Mouse (Mus musculus) limb, embryonic 14.5 days (tissue): Measurements from ENCODE around the gene Trim75. TPM values are rescaled to one million over a fixed set of nuclear protein-coding genes. Genes with fewer than 3 reads are reported as not detected.

ENCODE experiments used
- ATAC-seq: fragments of 200-750 bp; cut with Nextera tagmentation; 2 replicates; pipeline ENCODE4 v1.8.0; 2017; ENCODE audit warnings: low read depth, moderate number of reproducible peaks, moderate TSS enrichment; ENCODE audit not compliant: low FRiP score
- DNase-seq: peaks from one replicate; pipeline ENCODE4 v3.0.0-alpha.2; 2015; ENCODE audit warnings: low spot score
- H3K27ac ChIP-seq: fragments of 300-500 bp; sonication (generic); replicated peaks from 2 replicates; pipeline ENCODE4 v1.5.1; 2014; ENCODE audit warnings: low read depth, mild to moderate bottlenecking, low read length, moderate library complexity, mixed read lengths
- H3K27me3 ChIP-seq: fragments of 300-500 bp; sonication (generic); 2 replicates; pipeline ENCODE4 v1.6.1; 2014; ENCODE audit warnings: low read length, mixed read lengths; ENCODE audit not compliant: control insufficient read depth, insufficient read depth
- H3K36me3 ChIP-seq: fragments of 300-500 bp; sonication (generic); 2 replicates; pipeline ENCODE4 v1.6.1; 2014; ENCODE audit warnings: mild to moderate bottlenecking, low read length, moderate library complexity, mixed read lengths; ENCODE audit not compliant: control insufficient read depth, insufficient read depth
- H3K4me1 ChIP-seq: fragments of 300-500 bp; sonication (generic); 2 replicates; pipeline ENCODE4 v1.6.1; 2014; ENCODE audit warnings: antibody characterized with exemption, low read length, mixed read lengths; ENCODE audit not compliant: control insufficient read depth, insufficient read depth
- H3K4me2 ChIP-seq: fragments of 300-500 bp; sonication (generic); replicated peaks from 2 replicates; pipeline ENCODE4 v1.6.1; 2014; ENCODE audit warnings: low read depth, mild to moderate bottlenecking, low read length, moderate library complexity; ENCODE audit not compliant: severe bottlenecking
- H3K4me3 ChIP-seq: fragments of 300-500 bp; sonication (generic); replicated peaks from 2 replicates; pipeline ENCODE4 v1.5.1; 2014; ENCODE audit warnings: low read length
- H3K9ac ChIP-seq: fragments of 300-500 bp; sonication (generic); 2 replicates; pipeline ENCODE4 v1.6.1; 2014; ENCODE audit warnings: mild to moderate bottlenecking, low read depth, low read length, moderate library complexity; ENCODE audit not compliant: severe bottlenecking
- H3K9me3 ChIP-seq: fragments of 300-500 bp; sonication (generic); 2 replicates; pipeline ENCODE4 v1.6.1; 2016; ENCODE audit warnings: low read length; ENCODE audit not compliant: control insufficient read depth
- POLR2A ChIP-seq: fragments of 200-500 bp; IDR thresholded peaks from 2 replicates; pipeline ENCODE4 v1.8.0; 2012; ENCODE audit warnings: inconsistent platforms, mild to moderate bottlenecking, moderate library complexity, borderline replicate concordance; ENCODE audit not compliant: insufficient read depth, insufficient read length; ENCODE audit errors: extremely low read depth
- WGBS: fragments of 180-500 bp; shearing (Covaris S2); extraction: QIAGEN DNeasy Blood & Tissue Kit; methylation state at CpG from one replicate; pipeline ENCODE4 v1.1.7; 2014; 5-methylcytosine and 5-hydroxymethylcytosine counted together
- polyA plus RNA-seq, 2 experiments: library from polyadenylated mRNA; depleted of rRNA in 1 of 2; stranded (reverse) in 1 of 2; unstranded in 1 of 2; fragments of >200 nt; fragmentation: Nextera tagmentation in 1 of 2; extraction: Ambion mirVana in 1 of 2; gene quantifications; 2 replicates each; pipeline versions ENCODE4 v1.2.1 to v1.2.3; 2012 to 2014

The Trim75 gene
- polyA plus RNA-seq, 2 experiments = 0.12 TPM; not detected in 1

DNA sequence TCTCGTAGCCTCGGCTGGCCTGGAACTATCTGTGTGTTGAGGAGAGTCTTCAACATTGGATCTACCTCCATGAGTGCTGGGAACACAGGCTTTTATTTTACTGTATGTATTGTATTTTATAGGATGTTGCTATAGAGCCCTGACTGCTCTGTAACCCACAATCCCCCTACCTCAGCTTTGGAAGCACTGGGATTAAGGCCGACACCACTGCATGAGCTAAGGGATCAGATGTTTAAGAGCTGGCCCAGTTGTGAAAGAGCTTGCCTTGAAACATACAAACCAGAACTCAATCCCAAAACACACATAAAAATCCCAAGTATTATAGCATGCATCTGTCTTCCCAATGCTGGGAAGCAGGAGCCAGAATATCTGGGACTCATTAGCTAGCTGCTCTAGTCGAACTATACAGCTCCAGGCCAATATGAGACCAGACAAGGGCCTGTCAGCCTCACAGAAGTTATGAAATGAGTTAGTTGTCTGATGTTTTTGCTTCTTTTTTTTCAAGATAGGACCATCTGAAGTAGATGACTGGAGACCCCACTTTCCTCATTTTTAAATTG, 11.3 kb upstream of the Trim75 start:
- H3K9me3 ChIP-seq = no peaks in the 10 kb centered on the region
- ATAC-seq (peak; percentile 87), DNase-seq (peak; percentile 79)
- no peak overlapping the region for H3K4me3 ChIP-seq
- H3K9ac ChIP-seq = no peak overlapping the region
- H3K27ac ChIP-seq = 0 out of 2 replicates have a peak overlapping the region, but pooled peaks have one; percentile 10
- no peaks in the 10 kb centered on the region for H3K36me3 ChIP-seq
- H3K27me3 ChIP-seq = no peaks in the 10 kb centered on the region
- no peak overlapping the region for H3K4me2 ChIP-seq
- peaks cover 3% of the 10 kb centered on the region; the same call in 1 of the 2 replicates for H3K4me1 ChIP-seq
- TF ChIP-seq POLR2A = no peak
- 42% methylated on average over 4 of the region's 4 CpGs for WGBS

DNA sequence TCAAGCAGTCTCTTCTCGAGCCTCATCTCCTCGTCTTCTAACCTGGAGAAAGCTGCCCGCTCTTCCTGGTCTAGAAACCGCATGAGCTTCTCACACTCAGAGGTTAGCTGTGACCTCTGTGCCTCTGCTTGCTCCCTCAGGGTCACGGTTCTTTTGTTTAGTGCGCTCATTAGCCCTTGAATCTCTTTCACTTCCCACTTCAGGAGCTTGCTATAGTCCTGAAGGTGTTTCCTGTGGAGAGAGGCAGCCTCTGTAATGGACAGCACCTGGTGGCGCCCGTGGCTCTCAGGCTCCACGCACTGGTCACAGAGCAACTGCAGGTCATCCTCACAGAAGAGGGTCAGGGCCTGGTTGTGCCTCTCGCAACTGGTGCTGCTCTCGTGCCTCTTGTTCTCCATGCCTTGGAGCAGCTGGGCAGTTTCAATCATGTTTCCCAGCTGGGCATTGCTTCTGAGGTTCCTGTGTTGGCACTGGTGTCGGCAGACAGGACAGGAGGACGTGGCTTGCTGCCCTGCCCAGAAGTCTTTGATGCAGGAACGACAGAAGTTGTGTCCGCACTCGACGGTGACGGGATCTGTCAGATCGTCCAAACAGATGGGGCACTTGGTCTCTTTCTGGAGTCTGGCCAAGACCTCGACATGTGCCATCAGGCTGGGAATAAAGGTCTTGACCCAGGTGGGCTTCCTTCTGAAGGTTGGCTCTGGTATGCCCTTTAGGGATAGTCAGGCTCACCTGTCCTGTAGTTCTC, 4.3 kb downstream of the Trim75 start:
- TF ChIP-seq POLR2A = no peak

DNA sequence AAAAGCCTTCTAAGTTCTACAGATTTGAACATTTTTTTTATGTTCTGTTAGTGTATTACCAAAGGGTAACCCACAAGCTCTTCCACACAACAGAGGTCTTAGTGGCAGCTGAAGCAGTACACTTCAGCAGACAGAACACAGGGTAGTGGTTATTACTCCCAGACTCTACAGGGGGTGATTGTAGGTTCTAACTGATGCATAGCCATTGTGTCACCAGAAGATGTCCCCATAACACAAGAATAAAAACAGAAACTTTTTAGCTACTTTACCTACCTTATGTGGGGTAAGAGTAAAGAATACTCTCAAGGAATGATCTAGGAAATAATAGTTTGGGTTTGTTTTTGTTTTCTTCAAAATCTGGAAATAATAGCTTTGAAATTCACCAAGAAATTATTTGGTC, 24.8 kb downstream of the Trim75 start:
- Histone ChIP-seq H3K9me3 (no peaks in the 10 kb centered on the region), H3K36me3 (peaks cover 4% of the 10 kb centered on the region; the same call in 1 of the 2 replicates), H3K4me3 (no peak overlapping the region), H3K27me3 (no peaks in the 10 kb centered on the region), H3K27ac (no peak overlapping the region), H3K9ac (no peak overlapping the region), H3K4me2 (no peak overlapping the region), H3K4me1 (no peaks in the 10 kb centered on the region)
- TF ChIP-seq POLR2A = no peak
- ATAC-seq = no peak
- DNase-seq = peak; percentile 13

More for the DNA sequence above, 4.3 kb downstream of the Trim75 start:
- Histone ChIP-seq H3K27me3 (no peaks in the 10 kb centered on the region), H3K9ac (no peak overlapping the region), H3K4me1 (no peaks in the 10 kb centered on the region), H3K4me2 (no peak overlapping the region), H3K4me3 (no peak overlapping the region), H3K36me3 (no peaks in the 10 kb centered on the region), H3K27ac (no peak overlapping the region), H3K9me3 (no peaks in the 10 kb centered on the region)
- no peak for ATAC-seq
- WGBS = 68% methylated on average over 20 of the region's 20 CpGs
- no peak for DNase-seq

DNA sequence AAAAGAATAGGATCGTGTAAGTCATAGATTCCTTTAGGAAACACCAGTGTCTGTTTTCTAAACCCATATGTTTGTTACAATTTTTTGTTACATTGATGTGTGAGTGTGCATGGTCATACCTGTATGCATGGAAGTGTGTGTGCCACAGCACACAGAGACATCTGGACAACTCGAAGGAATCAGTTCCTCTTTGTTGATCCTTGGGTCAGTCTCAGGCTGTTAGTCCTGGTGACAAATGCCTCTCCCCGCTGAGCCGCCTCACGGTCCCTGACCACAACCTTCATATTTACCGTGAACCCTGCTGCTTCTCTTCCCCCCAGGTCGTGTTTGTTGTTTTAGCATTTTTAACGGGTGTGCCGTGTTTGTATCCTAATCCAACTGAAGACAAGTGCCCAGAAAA, 28.6 kb downstream of the Trim75 start:
- TF ChIP-seq POLR2A = no peak
- no peak overlapping the region for H3K27ac ChIP-seq
- no peaks in the 10 kb centered on the region for H3K27me3 ChIP-seq
- ATAC-seq (no peak), DNase-seq (no peak)
- no peak overlapping the region for H3K4me3 ChIP-seq
- H3K4me1 ChIP-seq = no peaks in the 10 kb centered on the region
- H3K9ac ChIP-seq = no peak overlapping the region
- H3K4me2 ChIP-seq = no peak overlapping the region
- 81% methylated on average over 9 of the region's 9 CpGs for WGBS
- H3K9me3 ChIP-seq = no peaks in the 10 kb centered on the region
- peaks cover 10% of the 10 kb centered on the region; the same call in 1 of the 2 replicates for H3K36me3 ChIP-seq

DNA sequence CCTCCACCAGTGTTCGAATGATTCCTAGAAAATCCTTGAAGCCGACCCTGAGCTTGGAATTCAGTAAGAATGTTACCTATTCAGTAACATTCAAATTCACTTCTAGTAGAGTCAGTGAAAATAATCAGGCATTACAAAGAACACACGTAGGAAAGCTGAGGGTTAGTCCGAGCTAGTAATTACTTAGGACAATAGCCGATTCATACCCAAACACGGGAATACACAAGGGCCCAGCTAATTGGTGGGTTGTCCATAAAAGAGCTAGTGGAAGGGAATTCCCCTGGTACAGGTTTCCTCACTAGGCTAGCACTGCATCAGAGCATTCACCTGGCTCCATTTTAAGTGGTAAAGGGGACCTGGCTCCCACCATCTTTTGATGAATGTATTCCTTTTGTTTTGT, 35.5 kb downstream of the Trim75 start:
- Histone ChIP-seq H3K9me3 (no peaks in the 10 kb centered on the region), H3K4me1 (no peaks in the 10 kb centered on the region), H3K4me2 (no peak overlapping the region), H3K9ac (no peak overlapping the region), H3K27ac (no peak overlapping the region), H3K27me3 (no peaks in the 10 kb centered on the region), H3K36me3 (0 out of 2 replicates have a peak, but pooled peaks cover 6% of the 10 kb centered on the region), H3K4me3 (no peak overlapping the region)
- DNase-seq (no peak), ATAC-seq (no peak)
- no peak for TF ChIP-seq POLR2A
- WGBS = 84% methylated on average over 6 of the region's 6 CpGs

DNA sequence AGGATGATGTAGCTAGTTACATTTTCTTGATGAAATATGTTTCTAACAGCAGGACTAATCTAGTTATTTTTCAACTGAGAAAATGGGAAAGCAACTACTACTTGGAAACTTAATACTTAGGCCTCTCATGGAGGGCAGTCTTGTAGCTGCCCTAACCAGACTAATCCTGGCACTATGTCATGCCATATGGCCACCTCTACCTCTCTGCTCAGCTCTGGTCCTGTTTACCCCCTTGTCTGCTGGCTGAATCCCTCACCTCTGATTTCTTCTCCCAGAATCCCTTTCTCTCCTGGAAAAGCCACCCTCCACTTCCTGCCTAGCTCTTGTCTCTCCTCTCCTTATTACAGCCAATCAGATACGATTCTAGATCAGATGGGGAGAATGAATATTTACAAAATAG, 39.3 kb downstream of the Trim75 start:
- Histone ChIP-seq H3K4me2 (no peak overlapping the region), H3K9me3 (no peaks in the 10 kb centered on the region), H3K4me1 (no peaks in the 10 kb centered on the region), H3K36me3 (no peaks in the 10 kb centered on the region), H3K4me3 (no peak overlapping the region), H3K27ac (no peak overlapping the region), H3K27me3 (no peaks in the 10 kb centered on the region; the same call in 1 of the 2 replicates), H3K9ac (no peak overlapping the region)
- WGBS = 93% methylated on average over 1 of the region's 1 CpGs
- no peak for TF ChIP-seq POLR2A
- DNase-seq (no peak), ATAC-seq (no peak)
